Mouse (Mus musculus): ENCODE data around the gene Ggcx. TPM values are rescaled to one million over a fixed set of nuclear protein-coding genes. Genes with fewer than 3 reads are reported as not detected.
"Not testable (repeated sequence)": the region's sequence is repeated elsewhere in the genome, so short reads cannot be mapped to it uniquely, and the experiment has no call there.

The Ggcx gene
- polyA plus RNA-seq, 1 experiment from 2014 or later, result 18.7 TPM

- H3K27me3 ChIP-seq; ATAC-seq; H3K4me1 ChIP-seq (replicated peaks); H3K9ac ChIP-seq (replicated peaks); H3K27ac ChIP-seq; H3K36me3 ChIP-seq; H3K9me3 ChIP-seq; H3K4me2 ChIP-seq (replicated peaks); H3K4me3 ChIP-seq (replicated peaks): not testable (repeated sequence)
- WGBS, result 88% methylated on average over 3 of the region's 3 CpGs
Observed at GRCm38 (mm10) chr6:72478691-72479090, 64.6 kb downstream of the Ggcx start.

DNA sequence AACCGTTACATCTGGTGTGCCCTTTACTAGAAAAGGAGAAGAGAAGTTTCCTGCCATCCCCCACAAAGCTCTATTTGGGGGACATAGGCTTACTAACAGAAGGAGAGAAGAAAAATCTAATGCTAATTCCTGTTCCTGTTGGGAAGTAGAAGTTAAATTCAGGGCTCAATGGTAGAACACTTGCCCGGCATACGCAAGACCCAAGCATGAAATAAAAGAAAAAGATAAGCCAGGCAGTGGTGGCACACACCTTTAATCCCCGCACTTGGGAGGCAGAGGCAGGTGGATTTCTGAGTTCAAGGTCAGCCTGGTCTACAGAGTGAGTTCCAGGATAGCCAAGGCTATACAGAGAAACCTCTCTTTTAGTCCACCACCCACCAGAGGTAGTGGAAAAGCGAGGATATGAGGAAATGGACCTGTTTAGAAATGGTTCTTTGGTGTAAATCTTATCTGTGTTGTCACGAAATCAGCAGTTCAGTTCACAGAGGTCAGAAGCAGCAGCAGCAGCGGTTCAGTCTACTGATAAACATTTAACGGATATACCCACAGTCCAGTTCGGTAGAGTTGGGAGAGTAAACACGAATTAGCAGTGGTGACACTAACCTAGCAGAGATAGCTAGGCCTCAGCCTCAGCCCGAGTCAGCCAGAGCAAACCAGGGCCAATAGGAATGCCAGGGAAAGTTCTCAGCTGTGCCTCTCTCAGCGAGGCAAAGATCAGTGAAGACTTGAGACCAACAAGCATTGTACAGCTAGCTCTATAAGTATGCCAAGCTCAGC is 65.7 kb downstream of the Ggcx start:
- H3K4me2 ChIP-seq (replicated peaks), result no peak overlapping the region
- WGBS, result 91% methylated on average over 12 of the region's 12 CpGs
- H3K27me3 ChIP-seq, result no peaks in the 10 kb centered on the region
- H3K9me3 ChIP-seq, result no peaks in the 10 kb centered on the region
- H3K9ac ChIP-seq (replicated peaks), result no peak overlapping the region
- H3K36me3 ChIP-seq, result no peaks in the 10 kb centered on the region
- H3K4me1 ChIP-seq (replicated peaks), result no peaks in the 10 kb centered on the region
- H3K4me3 ChIP-seq (replicated peaks), result no peak overlapping the region
- no peak for ATAC-seq
- H3K27ac ChIP-seq, result no peak overlapping the region

DNA sequence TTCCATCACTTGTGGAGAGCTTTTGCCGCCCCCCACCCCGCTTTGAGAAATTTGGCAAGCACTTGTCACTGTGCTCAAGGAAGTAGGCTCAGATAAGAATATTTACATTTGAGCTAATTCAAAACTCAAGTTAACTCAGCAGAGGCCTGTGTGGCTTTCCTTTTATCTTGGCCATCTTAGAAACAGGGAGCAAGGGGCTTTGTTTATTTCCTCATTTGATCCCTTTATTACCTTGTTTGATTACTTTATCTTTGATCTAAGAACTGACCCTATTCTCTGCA is 66.3 kb downstream of the Ggcx start:
- Histone ChIP-seq H3K27me3 (no peaks in the 10 kb centered on the region), H3K4me1 (replicated peaks) (no peaks in the 10 kb centered on the region), H3K9me3 (no peaks in the 10 kb centered on the region), H3K36me3 (no peaks in the 10 kb centered on the region), H3K4me3 (replicated peaks) (no peak overlapping the region), H3K27ac (no peak overlapping the region), H3K9ac (replicated peaks) (no peak overlapping the region), H3K4me2 (replicated peaks) (no peak overlapping the region)
- ATAC-seq, result no peak
- WGBS, result 93% methylated on average over 2 of the region's 2 CpGs

Other genes starting within 250 kb of the Ggcx start
- gene Atoh8, start 178.7 kb upstream of the Ggcx start, polyA plus RNA-seq (2015; fragmentation: Nextera tagmentation; extraction: Ambion mirVana), result 2.2 and 3.8 TPM in 2 replicates
- not detected in 2 replicates for gene Sftpb, start 109.7 kb upstream of the Ggcx start, polyA plus RNA-seq (2015; fragmentation: Nextera tagmentation; extraction: Ambion mirVana)
- gene Usp39, start 69.1 kb upstream of the Ggcx start, polyA plus RNA-seq (2015; fragmentation: Nextera tagmentation; extraction: Ambion mirVana), result 51.5 and 53.4 TPM in 2 replicates
- 21.7 and 23.9 TPM in 2 replicates for gene 0610030E20Rik, start 67.0 kb upstream of the Ggcx start, polyA plus RNA-seq (2015; fragmentation: Nextera tagmentation; extraction: Ambion mirVana)
- 10.3 and 11.5 TPM in 2 replicates for gene Tmem150a, start 58.9 kb upstream of the Ggcx start, polyA plus RNA-seq (2015; fragmentation: Nextera tagmentation; extraction: Ambion mirVana)
- gene Rnf181, start 47.4 kb upstream of the Ggcx start, polyA plus RNA-seq (2015; fragmentation: Nextera tagmentation; extraction: Ambion mirVana), result 127 and 132 TPM in 2 replicates
- 14.5 and 15.9 TPM in 2 replicates for gene Vamp5, start 33.8 kb upstream of the Ggcx start, polyA plus RNA-seq (2015; fragmentation: Nextera tagmentation; extraction: Ambion mirVana)
- 21.7 and 21.9 TPM in 2 replicates for gene Vamp8, start 23.6 kb upstream of the Ggcx start, polyA plus RNA-seq (2015; fragmentation: Nextera tagmentation; extraction: Ambion mirVana)
- gene Mat2a, start 25.2 kb downstream of the Ggcx start, polyA plus RNA-seq (2015; fragmentation: Nextera tagmentation; extraction: Ambion mirVana), result 439 and 454 TPM in 2 replicates
- 1.5 TPM in 2 replicates for gene Sh2d6, start 107.4 kb downstream of the Ggcx start, polyA plus RNA-seq (2015; fragmentation: Nextera tagmentation; extraction: Ambion mirVana)
- gene Capg, start 130.1 kb downstream of the Ggcx start, polyA plus RNA-seq (2015; fragmentation: Nextera tagmentation; extraction: Ambion mirVana), result 5.3 and 5.7 TPM in 2 replicates
- 15.7 and 16.5 TPM in 2 replicates for gene Elmod3, start 184.1 kb downstream of the Ggcx start, polyA plus RNA-seq (2015; fragmentation: Nextera tagmentation; extraction: Ambion mirVana)
- gene Retsat, start 184.2 kb downstream of the Ggcx start, polyA plus RNA-seq (2015; fragmentation: Nextera tagmentation; extraction: Ambion mirVana), result 5.0 and 6.2 TPM in 2 replicates
- 39.6 and 41.2 TPM in 2 replicates for gene Tgoln1, start 202.7 kb downstream of the Ggcx start, polyA plus RNA-seq (2015; fragmentation: Nextera tagmentation; extraction: Ambion mirVana)